Mouse (Mus musculus) NIH3T3 (cell line): ENCODE results near the gene Tm4sf19.

ENCODE experiments used
- DNase-seq: peaks from one replicate; pipeline ENCODE4 v3.0.0-alpha.2; 2012; ENCODE audit warnings: low read depth

Gene Tm4sf19

DNA sequence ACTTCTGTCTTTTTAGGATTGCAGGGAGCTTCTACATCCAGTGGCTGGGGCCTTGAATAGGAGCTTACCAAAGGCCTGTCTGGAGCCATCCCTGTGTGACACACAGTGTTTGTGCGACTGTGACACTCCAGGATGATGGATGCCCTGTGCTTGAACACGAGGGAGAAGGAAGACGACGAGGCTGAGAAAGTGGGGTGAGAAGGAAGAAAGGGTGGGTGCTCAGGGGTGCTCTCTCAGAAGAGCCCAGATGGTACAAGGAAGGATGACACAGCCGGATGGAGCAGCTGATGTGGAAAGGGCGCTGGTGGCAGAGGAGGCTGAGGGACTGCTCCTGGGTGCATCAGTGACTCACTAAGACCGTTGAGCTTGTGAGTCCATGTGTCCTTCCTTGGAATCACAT is at the start of gene Tm4sf19:
TSS of gene Tm4sf19 (plus strand) at position 240 of the 400 bp plus-strand sequence.
- no peak for DNase-seq

DNA sequence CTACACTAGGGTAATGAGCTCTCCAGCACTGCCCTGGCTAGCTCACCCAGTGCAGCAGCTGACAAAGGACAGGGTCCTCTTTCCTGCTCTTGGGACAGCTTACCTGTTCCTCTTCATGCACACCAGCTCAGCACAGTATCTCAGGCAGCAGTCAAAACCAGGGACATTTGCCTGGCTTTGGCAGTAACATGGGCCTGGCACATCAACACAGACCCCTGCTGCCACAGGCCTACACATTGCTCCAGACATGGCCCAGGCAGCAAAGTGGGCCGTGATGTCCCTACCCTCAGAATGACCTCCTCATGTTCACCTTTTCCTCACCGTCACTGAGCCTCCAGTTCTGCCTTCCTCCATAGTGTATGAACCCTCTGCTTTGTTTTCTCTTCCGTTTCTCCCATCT is 49.5 kb upstream of the Tm4sf19 start:
- no peak for DNase-seq

DNA sequence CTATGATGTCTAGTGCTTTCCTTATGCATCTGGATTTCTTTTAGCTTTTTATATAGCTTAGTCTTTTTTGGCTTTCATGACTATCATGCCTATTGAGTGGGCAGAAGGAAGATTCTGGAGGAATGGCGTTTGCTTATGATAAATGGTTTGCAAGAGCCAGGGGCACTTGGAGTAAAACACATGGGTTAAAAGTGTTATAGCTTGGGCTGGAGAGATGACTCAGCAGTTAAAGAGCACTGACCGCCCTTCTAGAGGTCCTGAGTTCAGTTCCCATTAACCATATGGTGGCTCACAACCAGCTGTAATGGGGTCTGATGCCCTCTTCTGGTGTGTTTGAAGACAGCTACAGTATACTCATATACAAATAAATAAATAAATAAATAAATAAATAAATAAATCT is 36.8 kb upstream of the Tm4sf19 start:
- peak; percentile 11 for DNase-seq

DNA sequence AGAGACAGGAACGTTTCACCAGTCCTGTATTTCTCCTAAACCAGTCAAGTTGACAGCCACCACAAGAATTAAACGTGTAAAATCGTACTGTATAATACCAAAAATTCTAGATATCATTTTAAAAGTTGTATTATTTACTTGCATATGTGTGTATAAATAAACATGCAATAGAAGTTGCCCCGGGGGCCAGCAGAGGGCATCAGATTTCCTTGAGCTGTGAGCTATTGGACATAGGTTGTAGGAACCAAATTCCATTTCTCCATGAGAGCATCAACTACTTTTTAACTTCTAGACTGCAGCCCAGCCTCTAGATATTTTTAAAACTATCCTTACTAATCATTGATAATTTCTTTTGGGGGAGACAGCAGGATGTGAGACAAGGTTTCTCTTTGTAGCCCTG is 29.0 kb upstream of the Tm4sf19 start:
- DNase-seq: peak; percentile 73

DNA sequence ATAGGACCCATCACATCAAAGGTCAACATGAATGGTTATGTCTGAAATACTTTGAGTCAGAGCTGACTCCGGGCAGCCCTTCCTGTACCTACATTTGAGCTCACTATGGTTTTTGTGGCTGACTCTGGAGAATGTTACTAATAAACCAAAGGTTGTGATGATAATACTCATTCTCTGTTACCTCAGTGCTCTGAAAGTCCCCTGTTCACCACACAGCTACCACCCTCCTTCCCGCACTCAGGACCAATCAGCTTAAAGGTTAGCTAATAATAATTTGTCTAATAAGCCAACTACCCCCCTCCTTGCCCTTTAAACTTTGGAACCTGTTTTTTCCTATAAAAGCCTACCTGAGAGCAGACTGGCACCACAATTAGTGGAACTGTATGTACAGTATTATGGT is 20.7 kb upstream of the Tm4sf19 start:
- no peak for DNase-seq

DNA sequence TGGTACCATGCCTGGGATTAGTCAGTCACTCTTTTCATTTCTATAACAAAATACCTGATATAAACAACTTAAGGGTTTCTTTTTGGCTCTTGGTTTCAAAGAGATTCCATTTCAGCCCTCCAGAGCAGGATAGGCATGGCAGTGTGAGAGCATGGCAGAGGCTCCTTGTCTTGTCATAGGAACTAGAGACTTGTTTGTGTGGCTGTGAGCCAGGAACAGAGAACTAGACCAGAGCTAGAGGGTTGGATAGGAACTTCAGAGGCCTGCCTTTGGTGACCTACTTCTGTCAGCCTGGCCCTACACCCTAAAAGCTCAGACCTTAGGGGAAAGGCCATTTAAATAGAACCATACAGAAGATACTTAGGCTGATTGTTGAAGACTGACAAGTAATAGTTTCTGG is 17.4 kb upstream of the Tm4sf19 start:
- no peak for DNase-seq

DNA sequence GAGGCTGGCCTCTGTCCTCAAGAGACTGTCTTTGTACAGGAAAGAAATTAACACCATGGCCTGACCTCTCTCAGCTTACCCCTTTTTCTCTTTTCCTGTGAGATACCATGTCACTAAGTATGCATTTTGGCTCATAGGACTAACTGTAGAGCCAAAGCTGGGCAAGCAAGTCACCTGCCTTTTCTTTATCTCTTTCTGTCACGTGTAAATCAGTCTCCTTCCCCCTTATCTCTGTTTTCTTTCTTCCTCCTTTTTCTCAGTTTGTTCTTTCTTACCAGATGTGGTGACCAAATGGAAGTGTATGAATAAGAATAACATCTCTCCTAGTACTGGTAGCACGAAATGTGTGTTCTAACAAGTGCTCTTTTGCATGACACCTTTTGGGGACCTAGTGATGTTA is 15.4 kb upstream of the Tm4sf19 start:
- no peak for DNase-seq

DNA sequence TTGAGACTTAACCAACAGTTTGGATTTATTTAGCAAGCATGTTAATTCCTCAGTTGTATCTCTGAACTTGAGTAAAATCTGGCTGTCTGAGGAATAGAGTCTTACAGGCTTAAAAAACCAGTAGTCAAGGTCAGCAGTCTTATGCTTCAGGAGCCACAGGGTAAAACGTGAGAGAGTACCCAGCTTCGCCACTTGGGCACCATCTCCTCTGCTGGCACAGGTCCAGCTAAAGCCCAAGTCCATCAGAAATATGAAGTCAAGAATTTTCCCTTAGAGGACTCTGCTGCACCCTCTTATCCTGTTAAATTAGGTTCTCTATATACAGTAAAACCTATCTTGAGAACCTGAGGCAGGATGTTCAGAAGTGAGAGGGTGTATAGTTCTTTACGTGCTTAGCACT is 13.5 kb upstream of the Tm4sf19 start:
- peak; percentile 25 for DNase-seq

DNA sequence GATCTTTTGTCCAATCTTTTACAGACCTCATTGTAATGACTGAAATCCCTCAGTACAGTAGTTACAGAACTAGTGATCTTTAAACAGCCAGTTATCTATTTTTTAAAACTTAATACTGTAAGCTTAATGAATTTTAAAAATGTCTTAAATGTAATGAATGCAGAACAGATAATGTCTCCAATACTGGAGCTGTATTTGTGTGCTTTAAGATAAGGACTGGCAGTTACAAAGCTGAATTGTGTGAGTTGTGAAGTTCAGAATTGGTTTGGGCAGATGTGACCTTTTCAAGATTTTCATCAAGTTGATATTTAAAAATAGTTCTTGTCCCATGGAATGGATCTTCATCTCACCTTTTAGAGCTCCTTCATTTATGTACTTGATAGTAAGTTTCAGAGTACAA is 11.3 kb upstream of the Tm4sf19 start:
- DNase-seq: no peak

DNA sequence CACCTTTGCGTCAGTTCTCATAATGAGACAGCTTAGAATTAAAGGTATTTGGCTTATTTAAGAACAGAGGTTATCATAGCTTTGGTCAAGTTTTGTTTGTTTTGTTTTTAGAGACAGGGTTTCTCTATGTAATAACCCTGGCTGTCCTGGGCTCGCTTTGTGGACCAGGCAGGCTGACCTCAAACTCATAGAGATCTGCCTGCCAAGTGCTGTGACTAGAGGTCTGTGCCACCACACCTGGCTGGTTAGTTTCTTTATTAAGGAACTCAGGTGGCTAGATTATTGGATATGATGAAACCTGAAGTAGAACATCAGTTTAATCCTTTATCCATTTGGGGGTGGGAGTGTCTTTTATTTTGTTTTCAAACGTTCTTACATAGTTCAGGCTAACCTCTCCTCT is 10.5 kb upstream of the Tm4sf19 start:
- DNase-seq: no peak

DNA sequence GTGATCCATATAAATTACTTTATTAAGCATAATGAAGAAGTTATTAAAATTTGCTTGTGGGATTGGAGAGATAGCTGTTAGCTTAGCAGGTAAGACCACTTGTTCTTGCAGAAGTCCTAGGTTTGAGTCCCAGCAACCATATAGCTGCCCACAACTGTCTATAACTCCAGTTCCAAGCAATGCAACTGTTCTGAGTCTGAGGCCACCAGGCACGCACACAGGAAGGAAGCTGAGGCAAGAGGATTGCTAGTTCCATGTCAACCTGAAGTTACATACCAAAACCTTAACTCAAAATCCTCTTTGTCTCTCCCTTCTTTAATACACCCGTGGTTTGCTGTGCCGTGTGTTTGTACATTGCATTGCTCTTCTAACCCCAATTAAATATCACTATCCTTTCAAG is 9.4 kb upstream of the Tm4sf19 start:
- no peak for DNase-seq

DNA sequence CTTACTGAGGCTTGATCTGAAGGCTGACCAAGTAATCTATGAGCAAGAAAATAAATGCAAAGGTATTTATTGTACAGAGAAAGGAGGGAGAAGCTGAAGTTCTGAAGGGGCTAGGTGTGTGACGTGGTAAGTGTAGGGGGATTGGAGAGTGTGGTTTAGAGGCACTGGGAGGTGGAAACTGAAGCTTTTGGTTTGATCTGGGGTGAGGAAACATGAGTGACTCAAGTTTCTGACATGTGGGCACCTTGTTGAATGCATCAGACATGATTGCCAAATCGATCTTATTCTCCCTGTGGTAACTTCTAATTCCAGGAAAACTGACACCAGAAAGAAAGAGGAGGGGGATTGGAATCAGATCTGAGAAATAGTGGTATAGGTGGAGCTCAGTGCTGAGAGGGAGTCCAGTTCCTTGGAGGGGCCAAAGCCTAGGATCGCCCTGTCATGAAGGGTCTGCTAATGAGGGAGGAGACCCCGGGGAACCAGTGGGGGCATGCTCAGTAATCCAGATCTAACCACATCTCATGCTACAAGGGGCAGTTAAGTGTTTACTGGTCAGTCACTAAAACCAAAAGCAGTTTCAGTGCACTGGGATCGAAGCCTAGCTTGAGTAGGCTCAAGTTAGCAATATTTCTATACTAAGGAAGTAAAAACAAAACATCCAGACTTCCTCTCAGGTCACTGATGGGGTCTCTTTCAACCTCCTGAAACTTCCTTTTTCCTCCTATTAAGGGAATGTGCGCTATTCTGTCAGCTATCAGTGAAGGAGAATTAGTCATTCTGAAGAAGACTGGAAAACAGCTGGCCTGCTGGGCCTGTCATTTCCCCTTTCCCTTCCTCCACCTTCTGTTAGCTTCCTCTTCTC is 4.4 kb upstream of the Tm4sf19 start:
- peak; percentile 52 for DNase-seq

DNA sequence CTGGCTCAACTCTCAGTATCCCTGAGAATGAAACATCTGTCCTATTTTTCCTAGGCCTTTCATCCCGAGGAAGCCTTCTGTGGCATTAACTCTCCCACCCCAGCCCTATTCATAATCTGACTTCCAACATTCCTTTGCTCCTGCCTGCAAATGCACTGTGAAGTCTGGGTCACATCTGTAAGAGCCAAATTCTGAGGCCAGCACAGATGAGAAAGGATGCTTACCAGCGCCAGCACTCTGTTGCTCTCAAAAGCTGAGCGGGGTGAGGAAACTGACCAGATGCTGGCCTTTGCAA is 3.8 kb upstream of the Tm4sf19 start:
- DNase-seq: peak; percentile 38

DNA sequence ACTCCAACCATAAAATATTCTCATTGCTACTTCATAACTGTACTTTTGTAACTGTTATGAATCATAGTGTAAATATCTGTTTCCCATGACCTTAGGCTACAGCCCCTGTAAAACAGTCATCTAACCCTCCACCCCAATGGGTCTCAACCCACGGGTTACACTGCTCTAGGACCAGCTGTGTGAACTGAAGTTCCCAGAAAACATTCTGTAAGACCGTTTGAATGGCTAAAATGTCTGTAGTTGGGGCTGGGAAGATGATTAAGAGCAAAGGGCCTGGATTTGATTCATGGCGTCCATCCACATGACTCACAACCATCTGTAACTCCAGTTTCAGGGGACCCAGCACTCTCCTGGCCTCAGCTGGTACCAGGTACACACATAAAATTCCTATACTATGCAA is 2.1 kb upstream of the Tm4sf19 start:
- DNase-seq: peak; percentile 71

DNA sequence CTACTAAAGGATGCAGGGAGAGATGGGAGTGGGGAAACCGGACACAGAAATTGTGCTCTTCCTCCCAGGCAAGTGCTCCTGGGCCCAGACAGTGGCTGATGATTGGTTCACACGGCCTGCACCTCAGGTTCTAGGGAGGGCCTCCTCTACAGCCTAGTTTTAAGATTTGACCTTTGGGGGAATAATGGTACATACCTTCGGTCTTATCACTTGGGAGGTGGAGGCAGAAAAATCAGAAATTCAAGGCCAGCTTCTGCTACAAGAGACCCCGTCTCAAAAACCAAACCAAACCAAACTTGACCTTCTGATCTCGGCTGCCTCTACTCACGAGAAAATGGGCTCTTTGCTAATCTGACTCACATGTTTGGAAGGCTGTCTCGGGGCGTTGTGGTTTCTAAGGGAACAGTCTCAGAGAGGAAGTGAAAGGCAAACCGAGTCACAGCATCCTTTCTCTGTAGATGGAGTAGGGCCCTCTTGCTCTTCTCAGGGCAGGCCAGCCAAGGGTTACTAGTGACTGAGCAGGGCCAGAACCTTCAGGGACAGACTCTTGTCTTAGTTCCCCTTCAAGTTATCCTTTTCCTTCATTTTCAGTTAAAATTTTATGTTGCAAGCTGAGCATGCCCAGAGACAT is 1.1 kb downstream of the Tm4sf19 start:
- peak; percentile 65 for DNase-seq

DNA sequence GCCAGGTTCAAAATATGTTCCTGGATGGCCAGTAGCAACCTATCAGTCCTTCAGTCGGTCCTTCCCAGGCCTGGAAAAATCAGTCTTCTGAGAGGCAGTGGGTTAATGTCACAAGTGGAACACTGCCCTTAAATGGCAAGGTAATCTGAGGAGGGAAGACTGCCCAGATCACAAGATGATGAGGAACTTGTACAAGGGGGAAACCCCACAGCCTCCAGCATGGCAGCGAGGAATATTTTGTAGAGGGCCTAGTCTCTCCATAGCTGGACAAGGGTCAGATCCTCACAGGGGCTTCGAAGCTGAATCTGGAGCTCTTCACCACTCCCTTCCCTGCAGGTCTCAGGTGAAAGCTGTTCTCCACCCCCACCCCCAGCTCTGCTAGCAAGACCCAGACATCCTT is 2.5 kb downstream of the Tm4sf19 start:
- peak; percentile 33 for DNase-seq

DNA sequence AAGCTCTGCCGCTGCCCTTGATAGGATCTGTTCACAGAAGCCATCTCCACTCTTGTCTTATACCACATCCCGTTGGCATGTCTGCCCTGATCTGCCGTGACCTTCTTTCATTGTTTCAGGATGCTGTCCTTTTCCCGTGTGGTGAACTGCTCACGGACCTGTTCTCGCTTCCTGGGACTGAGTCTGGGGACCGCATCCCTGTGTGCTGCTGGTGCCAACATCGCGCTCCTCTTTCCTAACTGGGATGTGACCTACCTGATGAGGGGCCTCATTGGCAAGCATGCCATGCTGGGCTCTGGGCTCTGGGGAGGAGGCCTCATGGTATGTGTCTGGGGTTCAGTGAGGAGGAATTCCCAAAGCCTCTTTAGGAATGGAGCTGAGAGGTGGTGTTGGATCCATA is 5.4 kb downstream of the Tm4sf19 start:
- no peak for DNase-seq

DNA sequence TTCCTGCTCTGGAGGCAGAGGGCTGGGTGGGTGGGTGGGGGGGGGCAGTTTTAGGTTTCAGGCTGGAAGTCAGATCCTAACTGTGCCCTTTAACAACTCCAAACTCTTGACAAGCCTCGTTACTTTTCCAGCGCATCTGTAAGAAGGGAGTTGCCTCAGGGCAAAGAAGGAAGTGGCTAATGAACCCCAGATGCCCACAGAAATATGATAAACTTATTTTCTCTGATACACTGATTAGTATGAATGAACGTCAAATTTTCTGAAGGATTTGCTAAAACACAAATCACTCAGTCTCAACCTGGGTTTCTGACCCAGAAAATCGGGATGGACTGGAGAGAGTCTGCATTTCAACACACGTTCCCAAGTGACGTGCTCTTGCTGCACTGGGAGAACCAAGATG is 6.4 kb downstream of the Tm4sf19 start:
- peak; percentile 53 for DNase-seq

DNA sequence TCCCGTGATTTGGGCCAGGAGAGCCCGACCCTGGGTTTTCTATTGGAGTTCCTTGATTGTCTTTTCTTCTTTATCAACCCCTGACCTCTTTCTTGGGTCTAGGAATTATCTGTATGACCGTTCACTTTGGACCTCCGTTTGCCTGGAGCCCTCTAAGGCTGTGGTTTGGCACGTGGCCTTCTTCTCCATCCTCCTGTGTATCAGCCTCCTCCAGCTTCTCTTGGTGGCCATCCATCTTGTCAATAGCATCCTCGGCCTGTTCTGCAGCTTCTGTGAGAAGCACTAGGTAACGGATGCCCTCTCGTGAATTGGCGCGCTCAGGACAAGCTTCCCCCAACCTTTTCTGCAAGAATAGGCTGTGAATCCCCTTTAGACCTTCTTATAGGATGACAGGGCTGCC is 7.4 kb downstream of the Tm4sf19 start:
- DNase-seq: peak; percentile 48

DNA sequence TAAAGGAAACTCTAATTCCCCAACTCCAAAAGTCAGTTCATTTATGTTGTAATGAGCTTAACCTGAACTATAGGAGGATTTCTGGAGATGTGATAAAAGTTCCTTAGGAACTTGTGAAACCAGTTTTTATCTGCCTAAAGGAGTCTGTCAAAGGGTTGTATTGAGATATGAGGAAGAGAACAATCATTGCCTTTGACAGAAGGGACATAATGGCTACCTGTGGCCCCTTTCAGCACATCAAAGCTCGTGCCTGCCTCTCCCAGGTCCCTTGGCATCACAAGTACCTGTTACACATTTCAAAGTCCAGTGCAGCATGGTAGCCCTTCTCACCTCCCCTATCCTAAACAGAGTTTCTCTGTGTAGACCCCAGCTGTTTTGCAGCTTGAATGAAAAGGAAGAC is 17.2 kb downstream of the Tm4sf19 start:
- DNase-seq: no peak

DNA sequence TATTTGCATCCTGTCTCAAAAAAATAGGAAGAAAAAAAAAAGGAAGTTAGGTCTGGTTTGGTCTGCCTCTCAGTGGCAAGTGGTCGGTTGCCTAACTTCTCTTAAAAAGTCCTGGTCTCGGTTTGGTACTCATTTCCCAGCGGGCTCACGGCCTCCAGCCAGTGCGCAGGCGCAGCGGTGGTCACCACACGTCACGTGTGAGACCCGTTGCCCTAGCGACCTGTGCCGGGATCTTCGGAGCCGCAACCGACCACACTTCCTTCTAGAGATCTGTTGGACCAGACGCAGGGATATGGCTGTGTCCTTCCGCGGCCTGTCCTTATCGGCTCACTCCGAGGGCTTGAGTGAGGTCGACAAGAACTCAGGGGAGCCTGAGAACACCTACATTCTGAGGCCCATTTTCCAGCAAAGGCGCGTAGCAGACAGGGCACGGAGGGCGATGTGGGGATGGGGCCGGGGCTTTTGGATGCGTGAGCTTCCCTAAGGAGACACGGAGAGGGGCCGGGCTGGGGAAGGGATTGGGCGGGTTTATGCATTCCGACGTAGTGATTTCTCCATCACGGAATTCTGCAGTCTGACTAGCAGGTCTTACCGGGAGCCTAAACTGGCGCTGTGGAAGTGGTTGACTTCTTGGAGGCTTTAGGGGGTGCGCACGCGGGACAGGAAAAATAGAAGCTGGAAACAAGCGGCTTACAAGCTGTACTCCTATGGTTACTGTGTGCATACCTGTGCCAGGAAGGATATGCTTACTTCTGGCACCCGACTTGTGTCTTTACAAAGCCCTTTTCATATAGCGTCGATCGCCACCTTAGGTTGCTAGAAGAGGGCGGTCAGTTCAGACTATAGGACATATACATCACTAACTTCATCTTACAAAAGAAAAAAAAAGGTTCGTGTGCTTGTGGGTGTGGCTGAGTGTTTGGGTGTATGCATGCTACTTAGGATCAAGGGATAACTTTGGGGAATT is 19.5 kb downstream of the Tm4sf19 start, which contains the start of gene Tctex1d2:
TSS of gene Tctex1d2 (plus strand) at position 186 of the 967 bp plus-strand sequence.
- DNase-seq: peak; percentile 99

DNA sequence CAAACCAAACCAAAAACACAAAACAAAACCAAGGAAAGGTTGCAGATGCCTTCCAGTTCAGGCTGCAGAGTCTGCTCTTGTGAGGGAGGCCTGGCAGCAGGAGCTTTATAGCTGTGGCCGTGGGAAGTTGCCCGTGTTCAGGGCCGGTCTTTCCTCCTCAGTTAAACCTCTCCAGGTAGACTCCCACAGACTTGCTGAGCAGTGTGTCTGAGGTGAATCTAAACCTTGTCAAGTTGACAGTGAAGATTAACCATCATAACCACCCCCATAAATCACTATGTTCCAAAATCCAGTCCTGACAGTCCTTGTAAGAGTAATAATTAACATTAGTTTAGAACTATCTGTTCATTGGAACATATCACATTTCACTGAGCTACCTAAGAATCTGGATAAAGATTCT is 27.2 kb downstream of the Tm4sf19 start:
- DNase-seq: no peak
